Mouse (Mus musculus) kidney, postnatal 25 days (tissue): ENCODE measurements around the gene Abhd14b.

Experiments used
- DNase-seq, 2 experiments: peaks; one replicate each; pipeline ENCODE4 v3.0.0; 2021; ENCODE audit warnings: mixed read lengths in 2 of 2

The Abhd14b gene

DNA sequence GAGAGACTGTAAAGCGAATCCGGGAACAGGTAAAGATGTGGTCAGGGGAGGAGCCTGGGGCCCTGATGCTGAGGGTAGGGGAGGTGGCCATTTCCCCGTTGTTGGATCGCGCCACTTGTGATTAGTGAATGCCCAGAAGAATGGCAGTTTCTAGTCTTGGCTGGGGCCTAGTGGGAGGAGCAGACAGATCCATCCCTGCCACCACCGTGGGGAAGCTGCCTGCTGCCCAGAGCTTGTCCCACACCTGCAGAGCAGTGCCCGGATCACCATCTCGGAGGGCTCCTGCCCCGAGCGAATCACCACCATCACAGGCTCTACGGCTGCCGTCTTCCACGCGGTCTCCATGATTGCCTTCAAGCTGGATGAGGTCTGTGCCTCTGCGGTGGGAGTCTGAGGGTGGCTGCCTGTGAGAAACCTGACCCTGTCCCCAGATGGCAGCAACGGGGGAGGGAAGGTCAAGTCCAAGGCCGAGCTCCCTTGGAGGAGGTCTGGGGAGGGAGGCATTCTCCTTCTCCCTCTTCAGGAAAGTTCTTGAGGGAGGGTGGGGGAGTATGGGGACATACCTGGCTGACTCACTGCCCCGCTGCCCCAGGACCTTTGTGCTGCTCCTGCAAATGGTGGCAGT is 13.3 kb downstream of the Abhd14b start:
- no peak for DNase-seq

GRCm38 (mm10) chr9:106461026-106461415 is 13.8 kb downstream of the Abhd14b start:
- no peak for DNase-seq

- DNase-seq = no peak
These were observed 14.6 kb downstream of the Abhd14b start for GRCm38 (mm10) chr9:106461641-106462429.

DNA sequence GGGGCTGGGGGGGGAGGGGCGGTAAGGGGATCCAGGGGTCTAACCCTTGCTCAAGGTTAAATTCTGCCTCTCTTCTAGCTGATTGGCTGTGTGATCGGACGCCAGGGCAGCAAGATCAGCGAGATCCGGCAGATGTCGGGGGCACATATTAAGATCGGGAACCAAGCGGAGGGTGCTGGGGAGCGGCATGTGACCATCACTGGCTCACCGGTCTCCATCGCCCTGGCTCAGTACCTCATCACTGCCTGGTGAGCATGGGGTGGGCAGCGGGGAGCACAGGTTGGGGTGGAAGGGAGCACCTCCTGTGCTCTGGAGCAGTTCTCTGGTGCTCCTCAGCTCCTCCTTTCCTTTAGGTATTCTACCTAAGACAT is 15.2 kb downstream of the Abhd14b start:
- no peak for DNase-seq

DNA sequence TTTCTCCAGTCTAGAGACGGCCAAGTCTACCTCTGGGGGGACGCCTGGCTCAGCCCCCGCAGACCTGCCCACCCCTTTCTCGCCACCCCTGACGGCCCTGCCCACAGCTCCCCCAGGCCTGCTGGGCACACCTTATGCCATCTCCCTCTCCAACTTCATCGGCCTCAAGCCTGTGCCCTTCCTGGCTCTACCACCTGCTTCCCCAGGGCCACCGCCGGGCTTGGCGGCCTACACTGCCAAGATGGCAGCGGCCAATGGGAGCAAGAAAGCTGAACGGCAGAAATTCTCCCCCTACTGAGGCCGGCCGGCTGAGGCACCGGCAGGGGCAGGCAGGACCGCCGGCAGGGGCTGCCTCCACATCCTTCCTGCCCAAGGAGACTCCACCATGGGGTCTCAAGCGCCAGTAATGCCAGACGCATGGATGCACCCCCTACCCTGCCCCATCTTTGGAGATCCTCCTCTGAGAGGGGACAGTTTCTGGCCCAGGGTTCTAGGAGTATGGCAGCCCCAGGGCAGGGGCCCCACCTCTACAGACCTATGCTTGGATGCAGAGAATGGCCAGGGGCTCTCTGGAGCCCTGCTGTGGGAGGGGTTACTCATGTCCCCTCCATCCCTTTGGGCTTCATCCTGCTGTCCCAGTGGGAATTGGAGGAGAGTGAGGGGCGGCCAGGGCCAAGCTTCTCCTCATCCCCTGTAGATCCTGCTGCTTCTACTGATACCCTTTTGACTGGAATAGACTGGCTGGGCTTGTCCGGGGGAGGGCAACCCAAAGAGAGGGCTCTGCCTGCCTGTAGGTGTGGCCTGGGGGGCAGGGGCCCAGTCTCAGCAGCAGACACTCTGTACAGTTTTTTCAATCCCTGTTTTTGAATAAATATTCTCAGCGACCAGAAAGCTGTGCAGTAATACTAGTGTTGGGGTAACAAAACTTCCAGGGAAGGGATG is 16.1 kb downstream of the Abhd14b start:
- no peak for DNase-seq

- peak; percentile 53 to 77 for DNase-seq
These were observed 17.7 kb downstream of the Abhd14b start for GRCm38 (mm10) chr9:106464751-106465541.

GRCm38 (mm10) chr9:106465571-106466200 is 18.4 kb downstream of the Abhd14b start, which contains the start of gene Gpr62:
TSS of gene Gpr62 (minus strand) at chr9:106465938.
- no peak for DNase-seq

DNA sequence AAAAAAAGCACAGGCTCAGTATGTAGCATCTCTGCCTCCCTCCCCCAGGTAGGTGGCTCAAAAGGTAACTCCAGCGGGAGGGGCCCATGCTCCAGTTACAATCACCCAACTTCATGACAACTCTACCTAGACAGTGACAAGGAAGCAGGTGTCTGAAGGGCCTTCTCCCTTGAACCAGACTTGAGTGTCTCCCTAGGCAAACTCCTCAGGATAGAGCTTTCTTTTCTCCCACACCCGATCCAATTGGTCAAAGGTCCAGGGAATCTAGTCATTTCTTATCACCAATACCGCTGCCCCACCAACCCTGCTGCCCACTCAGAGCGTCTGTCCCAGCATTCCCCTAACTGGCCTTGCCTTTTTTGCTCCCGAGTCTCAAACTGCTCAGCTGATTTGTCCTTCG is 19.5 kb downstream of the Abhd14b start:
- no peak for DNase-seq

- DNase-seq = no peak
These were observed 20.5 kb downstream of the Abhd14b start for GRCm38 (mm10) chr9:106467746-106468145.

- peak in 1 of 2 experiments; percentile 44 for DNase-seq
These were observed 22.1 kb downstream of the Abhd14b start for GRCm38 (mm10) chr9:106469317-106469716.

GRCm38 (mm10) chr9:106469776-106470175 is 22.5 kb downstream of the Abhd14b start:
- DNase-seq = peak in 1 of 2 experiments; percentile 28

- peak in 1 of 2 experiments; percentile 61 for DNase-seq
These were observed 23.9 kb downstream of the Abhd14b start for GRCm38 (mm10) chr9:106470991-106471750.

- peak; percentile 77 to 87 for DNase-seq
These were observed 24.6 kb downstream of the Abhd14b start for GRCm38 (mm10) chr9:106471892-106472291.

DNA sequence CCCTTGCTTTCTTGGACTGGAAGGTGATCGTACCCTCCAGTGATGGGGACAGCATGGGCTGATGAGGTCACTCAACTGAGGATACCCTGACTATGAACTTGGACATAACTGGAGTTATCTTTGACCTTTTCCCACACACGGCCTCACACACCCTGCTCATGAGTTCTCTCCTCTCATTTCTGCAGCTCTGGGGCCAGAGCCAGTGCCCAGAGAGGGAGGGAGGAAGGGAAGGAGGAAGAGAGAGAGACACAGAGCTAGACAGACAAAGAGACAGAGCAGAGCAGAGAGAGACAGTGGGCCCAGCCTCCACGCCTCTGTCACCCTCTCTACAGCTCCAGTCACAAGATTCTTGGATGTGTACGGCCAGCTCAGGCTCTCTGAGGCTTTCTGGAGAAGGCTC is 25.1 kb downstream of the Abhd14b start:
- DNase-seq = peak in 1 of 2 experiments; percentile 41

DNA sequence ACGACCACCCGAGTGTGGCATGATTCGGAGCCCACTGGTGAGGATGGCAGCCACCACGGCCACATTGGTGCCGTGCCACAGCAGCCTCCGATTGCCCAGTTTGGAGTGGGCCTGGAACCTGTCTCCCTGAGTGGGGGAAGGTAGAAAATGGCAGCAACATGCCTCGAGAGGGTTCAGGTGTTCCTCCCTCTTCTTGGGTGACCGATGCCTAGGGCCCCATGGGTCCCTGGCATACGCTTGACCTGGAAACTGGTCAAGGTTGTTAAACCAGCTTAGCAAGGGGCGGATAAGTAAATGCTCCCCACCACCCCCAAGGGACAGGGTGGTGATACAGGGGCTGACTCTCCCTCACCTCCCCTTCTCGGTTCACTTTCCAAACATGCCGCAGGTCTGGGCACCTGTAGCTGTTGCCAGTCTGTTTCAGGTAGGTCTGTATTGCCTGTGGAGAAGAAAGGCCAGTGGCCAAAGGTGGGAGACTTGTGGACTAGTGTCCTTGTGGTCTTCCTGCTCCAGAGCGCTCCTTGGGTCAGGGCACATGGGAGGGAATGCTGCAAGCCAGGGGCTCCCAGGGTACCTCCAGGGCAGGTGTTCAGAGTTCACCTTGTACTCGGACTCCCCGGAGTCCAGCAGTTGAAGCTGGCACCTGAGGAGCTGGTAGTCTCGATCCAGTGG is 26.0 kb downstream of the Abhd14b start:
- peak; percentile 48 to 89 for DNase-seq

- no peak for DNase-seq
These were observed 26.5 kb downstream of the Abhd14b start for GRCm38 (mm10) chr9:106473753-106474105.

GRCm38 (mm10) chr9:106474456-106474855 is 27.2 kb downstream of the Abhd14b start:
- DNase-seq = peak; percentile 70 to 86

DNA sequence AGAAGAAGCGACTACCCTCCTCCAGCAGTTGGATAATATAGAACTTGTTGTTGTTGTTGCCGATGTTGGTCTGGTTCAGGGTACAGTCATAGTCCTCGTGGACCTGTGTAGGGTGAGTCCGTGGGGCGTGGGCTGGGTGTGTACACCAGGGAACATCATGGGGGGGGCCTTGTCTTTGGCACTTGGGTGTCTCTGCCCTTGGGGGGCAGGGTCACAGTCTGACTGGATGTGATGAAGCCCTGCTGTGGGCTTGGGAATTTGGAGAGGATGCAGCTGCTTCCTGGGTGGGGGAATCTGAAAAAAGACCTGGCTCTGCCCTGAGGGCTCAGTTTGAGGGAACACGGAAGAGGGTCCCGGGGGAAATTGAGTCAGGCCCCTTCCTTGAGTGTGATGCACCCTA is 27.8 kb downstream of the Abhd14b start:
- peak in 1 of 2 experiments; percentile 70 for DNase-seq

GRCm38 (mm10) chr9:106475663-106476001 is 28.4 kb downstream of the Abhd14b start, which contains the start of gene Rrp9:
TSS of gene Rrp9 (plus strand) at chr9:106475963.
- DNase-seq = peak in 1 of 2 experiments; percentile 45
